Mouse (Mus musculus) mesoderm, embryonic 11.5 days (tissue): ENCODE measurements around the gene Lrrc31.
"Not testable (repeated sequence)": the region's sequence is repeated elsewhere in the genome, so short reads cannot be mapped to it uniquely, and the experiment has no call there.

Source experiments
- DNase-seq: peaks from one replicate; pipeline ENCODE4 v3.0.0-alpha.2; 2012; ENCODE audit warnings: low read depth, low spot score

Gene Lrrc31

DNA sequence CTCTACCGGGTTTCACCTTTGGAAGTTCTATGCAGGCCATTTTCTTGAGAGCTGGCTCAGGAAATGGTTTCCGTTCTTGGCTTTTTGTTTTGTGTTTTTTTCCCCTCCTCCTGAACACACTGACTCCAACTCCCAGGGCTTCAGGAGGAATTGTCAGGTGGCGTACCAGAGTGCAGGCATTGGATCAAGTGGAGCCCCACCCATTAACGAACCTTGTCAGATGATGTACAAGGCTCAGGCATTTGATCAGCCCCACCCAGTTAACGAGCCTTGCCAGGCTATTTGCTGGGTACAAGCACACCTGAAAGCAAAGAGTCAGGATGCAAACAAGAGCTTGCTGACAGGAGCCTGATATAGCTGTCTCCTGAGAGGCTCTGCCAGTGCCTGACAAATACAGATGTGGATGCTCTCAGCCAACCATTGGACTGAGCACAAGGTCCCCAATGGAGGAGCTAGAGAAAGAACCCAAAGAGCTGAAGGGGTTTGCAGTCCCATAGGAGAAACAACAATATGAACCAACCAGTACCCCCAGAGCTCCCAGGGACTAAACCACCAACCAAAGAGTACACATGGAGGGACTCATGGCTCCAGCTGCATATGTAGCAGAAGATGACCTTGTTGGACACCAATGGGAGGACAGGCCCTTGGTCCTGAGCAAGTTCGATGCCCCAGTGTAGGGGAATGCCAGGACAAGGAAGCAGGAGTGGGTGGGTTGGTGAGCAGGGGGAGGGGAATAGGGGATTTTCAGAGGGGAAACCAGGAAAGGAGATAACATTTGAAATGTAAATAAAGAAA, at the start of gene Lrrc31:
Gene Lrrc31, minus strand, starts transcription at position 133 of the 795 bp plus-strand sequence.
- DNase-seq: not testable (repeated sequence)

GRCm38 (mm10) chr3:30748316-30748715, 48.7 kb upstream of the Lrrc31 start:
- no peak for DNase-seq

GRCm38 (mm10) chr3:30746006-30746405, 46.4 kb upstream of the Lrrc31 start, which contains the start of gene Samd7:
TSS of gene Samd7 (plus strand) at chr3:30746293.
- DNase-seq: no peak

DNA sequence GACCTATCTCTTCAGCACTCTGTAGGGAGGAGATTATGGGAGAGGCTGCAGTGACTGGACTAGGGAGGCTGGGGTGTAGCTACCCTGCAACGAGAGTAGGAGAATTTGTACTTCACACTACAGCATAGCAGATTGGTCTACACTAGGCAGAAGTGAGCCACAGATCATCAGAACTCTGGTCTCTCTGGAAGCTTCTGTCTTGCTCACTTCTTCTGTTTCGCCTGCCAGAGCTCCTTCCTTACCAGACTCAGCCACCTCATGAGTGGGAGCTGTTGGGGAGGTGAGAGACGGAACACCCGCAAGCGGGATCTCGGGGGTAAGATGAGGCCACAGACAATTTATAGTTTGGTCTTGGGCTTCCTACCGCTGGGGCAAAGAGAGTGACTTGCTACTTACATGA, 43.2 kb upstream of the Lrrc31 start:
- DNase-seq: no peak

GRCm38 (mm10) chr3:30741306-30741705, 41.7 kb upstream of the Lrrc31 start:
- DNase-seq: no peak

DNA sequence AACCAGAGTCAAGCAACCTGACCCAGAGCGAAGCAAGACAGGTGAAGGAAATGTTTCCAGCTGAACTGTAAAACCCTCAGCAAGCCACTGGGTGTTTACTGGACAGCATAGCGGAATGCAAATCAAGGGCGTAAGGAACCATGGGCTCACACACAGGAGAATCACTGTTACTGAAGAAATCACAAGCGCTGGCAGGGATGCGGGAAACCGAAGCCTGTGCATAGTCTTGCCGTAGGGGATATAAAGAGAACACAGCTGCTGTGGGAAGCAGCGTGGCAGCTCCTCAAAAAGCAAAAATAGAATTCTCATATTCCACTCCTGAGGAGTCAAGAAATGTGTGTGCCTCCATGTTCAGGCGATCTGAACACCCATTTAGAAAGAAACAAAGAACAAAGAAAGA, 37.2 kb upstream of the Lrrc31 start:
- DNase-seq: no peak

- no peak for DNase-seq
Measured at GRCm38 (mm10) chr3:30729046-30729445, 29.4 kb upstream of the Lrrc31 start.

DNA sequence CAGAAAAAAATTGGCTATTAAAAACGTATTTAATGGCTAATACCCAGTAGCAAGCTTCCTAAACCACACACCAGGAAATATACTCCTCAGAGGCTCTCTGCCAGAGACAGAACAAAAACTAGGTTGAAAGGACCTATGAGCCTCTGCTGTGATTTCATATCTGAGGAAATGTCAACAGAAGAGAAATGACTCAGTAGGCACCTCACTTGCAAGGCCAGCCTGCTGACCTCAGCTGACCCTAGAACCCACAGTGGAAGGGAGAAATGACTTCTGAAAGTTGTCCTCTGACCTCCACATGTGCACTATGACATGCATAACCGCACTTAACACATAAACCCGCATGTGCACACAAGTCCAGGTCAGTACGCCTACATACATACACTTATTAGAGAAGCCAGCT, 27.6 kb upstream of the Lrrc31 start:
- no peak for DNase-seq

DNA sequence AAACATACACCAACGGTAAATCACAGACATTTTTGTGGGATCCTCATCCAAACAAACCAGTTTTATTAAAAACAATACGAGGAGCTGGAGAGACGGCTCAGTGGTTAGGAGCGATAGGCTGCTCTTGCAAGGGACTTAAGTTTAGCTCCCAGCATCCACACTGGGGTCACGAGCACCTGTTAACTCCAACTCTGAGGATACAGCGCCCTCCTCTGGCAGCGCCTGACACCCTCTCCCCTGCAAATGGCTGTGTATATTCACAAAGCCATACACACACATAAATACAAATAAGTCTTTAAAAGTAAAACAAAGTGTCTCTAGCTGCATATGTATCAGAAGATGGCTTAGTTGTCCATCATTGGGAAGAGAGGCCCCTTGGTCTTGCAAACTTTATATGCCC, 25.9 kb upstream of the Lrrc31 start:
- DNase-seq: no peak

GRCm38 (mm10) chr3:30724848-30725465, 25.3 kb upstream of the Lrrc31 start:
- no peak for DNase-seq

- no peak for DNase-seq
Measured at GRCm38 (mm10) chr3:30724105-30724824, 24.6 kb upstream of the Lrrc31 start.

- peak; percentile 14 for DNase-seq
Measured at GRCm38 (mm10) chr3:30723179-30723578, 23.5 kb upstream of the Lrrc31 start.

DNA sequence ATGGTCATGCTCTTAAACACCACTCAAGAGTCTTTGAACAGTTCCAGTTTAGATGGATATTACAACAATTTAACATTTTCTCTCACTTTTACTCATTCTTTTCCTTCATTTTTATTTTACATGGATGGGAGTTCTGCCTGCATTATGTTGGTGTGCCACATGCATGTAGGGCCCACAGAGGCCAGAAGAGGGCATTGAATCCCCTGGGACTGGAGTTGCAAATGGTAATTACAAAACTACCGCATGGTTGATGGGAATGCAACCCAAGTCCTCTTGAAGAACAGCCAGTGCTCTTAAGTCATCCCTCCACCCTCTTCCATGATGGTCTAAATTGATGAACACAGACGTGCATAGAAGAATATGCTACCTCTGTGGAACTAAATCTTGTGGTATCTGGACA, 22.8 kb upstream of the Lrrc31 start:
- DNase-seq: no peak

DNA sequence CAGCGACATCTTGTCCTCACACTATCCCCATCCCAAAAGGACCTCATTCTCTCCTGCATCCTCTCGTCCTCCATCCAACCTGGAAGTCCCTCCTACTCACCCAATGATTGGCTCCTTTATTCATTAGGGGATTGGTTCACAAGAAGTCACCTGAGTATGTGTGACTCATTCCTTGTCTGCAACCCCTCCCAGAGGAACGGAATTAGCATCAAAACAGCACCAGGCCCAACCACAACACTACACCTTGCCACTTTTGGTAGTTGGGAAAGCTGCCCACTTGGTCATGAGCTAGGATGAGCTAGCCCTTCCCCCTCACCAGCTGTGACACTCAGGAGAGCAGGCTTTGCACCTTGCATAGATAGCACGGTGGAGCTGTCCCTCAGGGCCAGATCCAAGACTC, 22.4 kb upstream of the Lrrc31 start:
- DNase-seq: no peak

DNA sequence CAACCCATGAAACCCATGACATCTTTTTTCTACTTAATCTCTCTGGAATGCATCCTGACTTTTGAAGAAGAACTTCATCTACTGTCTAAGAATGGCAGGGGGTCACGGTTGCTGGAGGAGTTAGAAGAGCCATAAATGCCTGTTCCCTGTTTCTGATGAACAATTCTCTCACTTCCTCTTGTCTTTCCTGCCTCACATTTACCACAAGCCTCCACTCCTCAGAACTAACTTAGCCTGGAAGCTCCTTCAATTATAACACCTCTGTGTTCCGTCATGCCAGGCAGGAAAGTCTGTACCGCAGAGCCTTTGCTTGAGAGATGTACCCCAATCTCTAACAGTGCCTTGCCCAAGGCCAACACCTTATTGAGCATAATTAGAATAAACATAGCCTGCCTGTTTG, 19.0 kb upstream of the Lrrc31 start:
- no peak for DNase-seq

- DNase-seq: no peak
Measured at GRCm38 (mm10) chr3:30713334-30713733, 13.7 kb upstream of the Lrrc31 start.

DNA sequence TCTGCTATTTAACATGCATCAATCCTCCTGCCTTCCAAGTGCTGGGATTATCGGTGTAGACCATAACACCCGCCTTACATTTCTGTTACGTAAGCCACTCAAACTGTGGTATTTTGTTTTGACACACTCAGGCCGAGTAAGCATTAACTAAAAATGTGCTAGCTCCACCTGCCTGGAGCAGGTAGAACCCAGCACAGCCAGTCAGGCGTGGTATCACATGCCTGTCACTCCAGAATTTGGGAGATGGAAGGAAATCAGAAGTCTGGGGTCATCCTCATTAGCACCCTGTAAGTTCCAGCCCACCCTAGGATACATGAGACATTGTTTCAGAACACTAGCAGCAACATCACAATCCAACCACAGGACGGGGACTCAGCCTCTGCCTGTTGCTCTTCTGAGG, 10.5 kb upstream of the Lrrc31 start:
- DNase-seq: no peak

DNA sequence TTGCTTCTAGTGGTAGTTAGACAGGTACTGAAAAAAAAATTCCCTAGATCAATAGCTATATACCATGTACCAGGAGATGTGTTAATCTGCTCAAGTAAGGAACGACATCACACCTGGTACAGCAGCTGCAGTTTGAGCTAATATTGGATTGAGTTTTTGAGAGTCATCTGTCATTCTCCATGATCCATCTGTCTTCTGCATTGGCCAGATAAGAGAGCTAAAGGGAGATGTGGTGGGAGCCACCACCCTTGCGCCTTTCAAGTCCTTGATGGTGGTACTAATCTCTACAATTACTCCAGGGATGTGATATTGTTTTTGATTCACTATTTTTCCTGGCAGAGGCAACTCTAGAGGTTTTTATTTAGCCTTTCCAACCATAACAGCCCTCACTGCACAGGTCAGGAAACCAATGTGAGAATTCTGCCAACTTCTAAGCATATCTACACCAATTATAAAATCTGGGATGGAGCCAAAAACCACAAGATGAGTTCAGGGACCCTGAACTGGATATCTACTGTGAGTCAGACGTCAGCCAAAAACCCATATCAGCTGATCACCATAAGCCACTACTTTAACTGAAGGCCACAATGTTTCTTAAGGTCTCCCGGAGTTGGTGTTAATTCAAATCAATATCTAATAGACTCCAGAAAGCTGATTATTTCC, 7.1 kb upstream of the Lrrc31 start:
- no peak for DNase-seq

- DNase-seq: no peak
Measured at GRCm38 (mm10) chr3:30705977-30706376, 6.3 kb upstream of the Lrrc31 start.

GRCm38 (mm10) chr3:30697891-30698290, 1.8 kb downstream of the Lrrc31 start:
- no peak for DNase-seq

- DNase-seq: peak; percentile 85
Measured at GRCm38 (mm10) chr3:30696346-30696745, 3.3 kb downstream of the Lrrc31 start.

DNA sequence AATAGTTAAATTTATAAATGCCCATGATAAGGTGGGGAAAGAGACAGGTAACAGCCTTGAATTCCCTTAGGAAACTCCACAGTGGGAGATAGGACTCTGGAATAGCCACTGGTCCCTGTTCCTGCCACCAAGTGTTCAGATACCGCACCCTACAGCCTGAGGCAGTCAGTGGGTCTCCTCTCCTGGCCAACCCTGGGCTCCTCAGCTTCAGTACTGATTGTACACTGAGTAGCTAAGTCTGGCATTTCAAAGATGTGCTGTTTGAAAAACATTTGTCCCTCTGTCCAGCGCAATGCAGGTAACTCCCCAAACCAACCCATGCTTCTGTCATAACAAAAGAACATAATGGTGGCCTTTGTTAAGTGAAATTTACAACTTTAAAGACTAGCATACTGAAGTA, 4.0 kb downstream of the Lrrc31 start:
- no peak for DNase-seq
